Mouse (Mus musculus) right cerebral cortex, postnatal 4 days (tissue): ENCODE results near the gene Klhl2.

Experiments
- DNase-seq: peaks from one replicate; pipeline ENCODE4 v3.0.0-alpha.2; 2022

Klhl2 gene

DNA sequence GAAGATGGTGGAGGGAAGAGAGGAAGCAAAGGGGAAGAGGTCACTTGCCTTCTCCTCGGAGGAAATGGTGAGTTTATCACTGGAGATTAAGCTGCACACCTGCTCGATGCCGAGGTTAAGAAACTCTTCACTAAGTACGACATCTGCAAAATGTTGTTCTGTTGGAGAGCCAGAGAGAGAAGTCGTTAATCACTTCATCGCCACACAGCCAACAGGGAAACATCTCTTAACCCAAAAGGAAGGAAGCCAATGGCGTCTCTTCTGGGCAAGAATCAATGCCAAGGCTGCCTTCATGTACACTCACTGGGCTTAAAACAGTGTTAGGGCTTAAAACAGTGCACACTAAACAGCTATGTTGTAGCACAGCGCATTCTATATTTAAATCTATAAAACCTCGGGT lies 85.7 kb downstream of the Klhl2 start:
- DNase-seq = no peak

DNA sequence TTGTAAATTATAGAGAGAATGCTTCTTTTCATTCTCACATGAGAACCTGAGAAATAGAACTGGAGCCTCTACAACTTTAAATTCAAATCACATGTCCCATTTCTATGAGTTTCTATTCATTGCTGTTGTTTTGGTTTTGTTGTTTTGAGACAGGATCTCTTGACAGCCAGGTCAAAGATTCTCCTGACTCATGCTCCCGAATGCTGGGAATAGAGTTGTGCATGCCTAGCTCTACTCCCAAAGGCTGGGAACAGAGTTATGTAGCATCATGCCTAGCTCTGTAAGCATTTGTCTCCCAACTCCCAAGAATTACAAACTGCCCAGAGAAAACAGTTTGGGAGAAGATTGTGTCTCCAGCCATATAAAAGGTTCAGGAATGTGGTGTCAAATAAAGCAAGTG lies 87.1 kb downstream of the Klhl2 start:
- DNase-seq = no peak

DNA sequence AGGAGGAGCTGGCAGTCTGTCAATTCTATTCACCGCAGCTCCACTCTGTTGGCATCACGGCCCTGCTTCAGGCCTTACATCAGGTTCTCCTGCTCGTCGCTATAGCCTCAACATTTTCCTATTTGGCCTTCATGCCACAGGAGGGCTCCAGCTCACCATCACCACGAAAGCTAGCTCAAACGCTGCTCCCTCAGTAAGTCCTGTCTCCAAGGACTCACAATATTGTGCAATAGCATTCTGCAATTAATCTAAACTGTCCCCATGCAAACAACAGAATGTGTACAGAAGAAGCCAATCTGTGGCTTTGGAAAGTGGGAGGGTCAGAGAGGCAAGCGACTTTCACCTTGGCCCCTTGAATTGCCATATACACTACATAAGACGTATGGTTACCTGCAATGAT lies 88.4 kb downstream of the Klhl2 start:
- no peak for DNase-seq

DNA sequence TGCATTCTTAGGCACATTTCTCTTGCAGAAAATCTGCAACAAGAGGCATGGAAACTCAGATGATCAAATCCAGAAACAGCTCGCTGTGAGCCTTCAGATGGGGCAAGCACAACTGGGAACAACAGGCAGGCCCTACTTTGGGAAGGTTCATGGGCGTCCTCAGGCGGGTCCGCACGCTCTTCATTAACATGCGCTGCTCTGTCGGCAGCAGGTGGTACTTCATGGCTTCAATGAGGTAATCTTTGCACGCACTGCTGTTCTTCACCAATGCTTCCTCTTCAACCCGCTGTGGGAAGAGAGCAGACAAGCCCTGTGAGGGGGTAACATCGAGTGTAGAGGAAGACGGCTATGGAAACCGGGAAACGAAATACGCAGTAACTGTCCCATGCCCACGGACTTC lies 91.9 kb downstream of the Klhl2 start:
- no peak for DNase-seq

DNA sequence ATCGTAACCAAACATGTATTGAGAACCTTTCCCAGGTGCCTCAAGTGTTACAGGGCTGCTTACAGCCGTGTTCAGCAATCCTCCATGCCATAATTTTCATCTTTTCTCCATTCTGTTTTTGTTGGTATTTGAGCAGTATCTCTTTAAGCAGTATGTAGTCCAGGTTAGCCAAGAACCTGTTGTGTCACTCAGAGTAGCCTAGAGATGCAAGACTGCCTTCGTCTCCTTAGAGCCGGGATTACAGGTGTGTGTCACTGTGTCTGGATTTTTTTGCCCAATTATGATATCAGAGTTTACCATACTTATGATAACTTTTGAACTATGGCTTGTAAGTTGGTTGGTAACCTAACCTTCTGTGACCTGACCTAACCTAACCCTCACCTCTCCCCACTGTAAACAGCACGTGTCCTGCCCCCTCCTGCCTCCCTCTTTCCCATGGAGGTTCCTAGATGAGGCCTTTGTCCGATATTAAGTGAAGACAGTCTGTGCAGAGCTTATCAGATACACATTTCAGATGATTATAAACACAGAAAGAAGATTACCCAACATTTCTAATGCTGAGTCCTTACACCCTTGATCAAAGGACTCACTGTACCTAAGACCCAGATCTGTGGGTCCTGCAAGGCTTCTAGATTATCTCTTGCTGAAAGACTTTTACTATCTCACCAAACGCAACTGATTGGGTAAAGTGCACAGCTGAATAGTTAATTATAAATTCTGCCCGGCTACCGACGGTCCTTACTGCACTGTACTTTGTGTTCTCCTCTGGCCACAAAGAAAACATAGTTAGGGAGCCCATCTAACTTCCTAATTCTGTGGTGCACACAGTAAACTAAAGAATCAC lies 103.4 kb downstream of the Klhl2 start:
- no peak for DNase-seq

DNA sequence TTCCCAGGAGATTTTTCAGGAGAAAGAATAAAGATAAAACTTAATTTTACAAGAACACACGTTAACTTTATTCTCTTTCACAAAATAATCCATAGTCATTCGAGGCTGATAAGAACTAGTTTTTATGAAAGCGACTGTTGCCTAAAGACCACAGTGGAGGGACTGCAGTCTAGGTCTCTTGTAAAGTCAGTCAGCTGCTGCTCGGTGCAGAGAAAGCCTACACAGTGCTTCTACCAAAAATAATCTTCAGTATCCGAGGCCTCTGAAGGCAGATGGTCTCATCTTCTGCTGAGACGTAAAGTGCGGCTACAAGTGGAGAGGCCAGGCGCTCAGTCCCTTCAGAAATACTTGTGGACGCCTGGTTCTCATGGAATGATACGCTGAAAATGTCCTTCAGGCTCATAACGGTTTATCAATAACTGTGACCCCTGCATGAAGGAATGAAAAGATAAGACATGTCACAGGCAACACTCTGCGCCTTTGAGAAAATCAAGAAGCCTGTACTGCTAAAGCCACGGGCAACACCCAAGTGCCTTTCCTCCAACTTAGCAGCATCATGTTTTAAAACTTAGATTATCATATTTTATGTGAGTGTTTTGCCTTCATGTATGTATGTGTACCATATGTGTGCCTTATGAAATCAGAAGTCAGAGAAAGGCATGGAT lies 109.1 kb downstream of the Klhl2 start:
- no peak for DNase-seq

DNA sequence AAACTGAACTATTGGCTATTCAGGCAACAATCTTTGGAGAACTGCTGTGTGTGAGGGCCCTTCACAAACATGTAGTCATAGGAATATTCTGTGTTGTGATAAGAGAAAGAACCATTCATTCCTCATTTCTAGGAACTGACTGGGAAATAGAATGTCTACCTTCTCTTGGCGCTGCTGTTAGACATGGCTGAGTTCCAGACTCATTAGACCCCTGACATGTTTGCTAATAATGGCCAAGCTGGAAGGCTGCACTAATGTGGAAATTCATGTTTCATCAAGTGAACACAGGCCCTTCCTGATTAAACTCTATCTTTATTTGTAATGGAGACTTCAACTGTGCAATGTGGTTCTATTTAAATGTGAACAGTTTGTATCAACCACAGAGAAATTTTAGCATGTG lies 110.9 kb downstream of the Klhl2 start:
- no peak for DNase-seq

DNA sequence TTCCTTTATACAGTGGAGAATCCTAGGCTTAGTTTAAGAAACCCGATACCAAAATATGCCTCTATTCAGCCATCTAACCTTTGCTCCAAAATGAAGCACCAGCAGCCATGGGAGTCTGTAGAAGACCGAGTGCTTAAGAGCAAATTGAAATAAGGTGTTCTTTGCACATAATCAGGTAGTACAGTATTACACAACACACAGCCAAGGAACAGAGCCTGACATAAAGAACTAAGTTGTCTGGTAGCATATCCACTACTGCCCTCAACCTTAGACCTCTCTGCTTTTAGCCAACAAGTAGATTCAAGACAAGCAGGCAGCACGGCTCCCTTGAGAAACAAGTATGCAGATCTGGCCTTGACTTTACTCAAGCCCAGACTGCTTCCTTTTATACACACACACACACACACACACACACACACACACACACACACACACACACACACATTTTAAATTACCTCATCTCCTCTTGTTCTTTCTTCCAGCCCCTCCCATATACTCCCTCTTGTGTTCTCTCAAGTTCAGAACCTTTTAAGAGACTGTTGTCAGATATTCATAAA lies 113.0 kb downstream of the Klhl2 start:
- no peak for DNase-seq

DNA sequence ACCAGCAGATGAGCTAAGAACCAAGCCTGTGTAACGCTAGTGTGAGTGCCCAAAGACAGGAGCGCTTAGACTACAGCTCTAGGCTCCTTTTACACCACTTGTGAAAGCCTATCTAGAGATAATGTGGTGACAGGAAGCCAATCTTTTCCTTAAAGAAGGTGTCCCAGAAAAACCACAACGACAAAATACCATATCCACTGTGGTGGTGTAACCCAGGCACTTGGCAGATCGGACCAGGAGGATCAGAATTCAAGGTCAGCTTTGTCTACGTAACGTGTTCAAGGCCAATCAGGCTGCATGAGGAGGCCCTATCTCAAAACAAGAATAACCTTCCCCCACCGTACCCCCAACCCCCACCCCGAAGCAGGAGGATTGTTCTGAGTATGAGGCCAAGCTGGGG lies 114.7 kb downstream of the Klhl2 start:
- no peak for DNase-seq

DNA sequence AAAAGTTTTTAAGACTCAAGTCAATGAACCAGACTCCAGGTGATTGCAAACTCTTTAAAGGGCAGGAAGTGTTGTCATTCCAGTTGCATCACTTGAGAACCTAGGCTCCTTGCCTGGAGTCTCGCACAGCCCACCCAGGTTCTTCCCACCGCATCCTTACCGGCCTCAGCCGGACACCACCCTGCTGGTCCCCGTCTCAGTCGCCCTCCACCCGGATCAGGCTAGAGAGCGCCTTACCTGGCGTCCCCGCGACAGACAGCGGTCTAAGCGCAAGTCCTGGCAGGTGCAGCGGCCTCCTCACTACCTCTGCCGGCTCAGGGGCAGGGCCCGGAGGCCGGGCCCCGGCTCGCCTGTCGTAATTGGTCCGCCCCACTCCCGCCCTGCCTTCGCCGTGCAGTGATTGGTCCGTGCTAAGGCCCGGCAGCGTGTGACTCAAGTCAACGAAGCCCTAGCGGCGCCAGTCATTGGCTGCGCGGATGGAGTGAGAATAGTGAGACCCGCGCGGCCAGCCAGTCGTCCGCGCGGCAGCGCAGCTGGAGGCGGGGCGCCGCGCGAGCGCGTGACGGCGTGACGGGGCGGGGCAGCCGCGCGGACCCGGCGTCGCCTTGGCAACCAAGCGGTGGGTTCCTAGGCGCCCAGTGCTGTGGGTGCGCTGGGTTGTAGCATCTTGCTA lies 116.4 kb downstream of the Klhl2 start, which contains the start of gene Msmo1:
Gene Msmo1, minus strand, starts transcription at position 522 of the 673 bp plus-strand sequence.
- peak; percentile 92 for DNase-seq

DNA sequence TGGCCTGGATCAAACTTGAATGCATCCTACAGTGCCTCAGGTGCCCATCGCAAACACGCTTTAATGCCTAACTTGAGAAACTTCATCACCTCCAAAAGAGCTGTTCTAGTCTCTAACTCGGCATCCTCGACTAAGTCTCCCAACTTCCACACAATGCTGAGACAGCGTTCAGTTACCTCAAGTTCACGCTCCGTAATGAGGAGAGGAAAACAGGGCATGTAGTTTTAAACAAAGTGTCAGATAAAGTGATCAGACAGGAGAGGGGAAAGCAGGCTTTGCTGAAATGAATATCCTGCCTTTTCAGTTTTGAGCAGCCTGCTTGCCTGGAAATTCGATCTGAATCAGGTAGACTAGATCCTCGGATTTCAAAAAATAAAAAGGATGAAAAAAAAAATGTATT lies 117.2 kb downstream of the Klhl2 start:
- no peak for DNase-seq

DNA sequence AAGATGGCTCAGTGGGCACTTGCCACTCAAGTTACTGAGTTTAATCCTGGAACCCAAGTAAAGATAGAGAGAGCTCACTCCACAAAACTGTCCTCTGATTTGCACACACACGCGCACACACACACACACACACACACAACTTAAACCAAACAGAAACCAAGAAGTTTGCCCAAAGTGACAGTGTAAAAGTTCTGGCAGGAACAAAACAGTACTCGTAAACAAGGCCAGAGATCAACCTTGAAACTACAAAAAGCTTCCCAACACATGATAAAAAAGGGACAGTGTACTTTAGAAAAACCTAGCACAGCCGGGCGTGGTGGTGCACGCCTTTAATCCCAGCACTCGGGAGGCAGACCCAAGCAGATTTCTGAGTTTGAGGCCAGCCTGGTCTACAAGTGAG lies 121.7 kb downstream of the Klhl2 start:
- DNase-seq = no peak

DNA sequence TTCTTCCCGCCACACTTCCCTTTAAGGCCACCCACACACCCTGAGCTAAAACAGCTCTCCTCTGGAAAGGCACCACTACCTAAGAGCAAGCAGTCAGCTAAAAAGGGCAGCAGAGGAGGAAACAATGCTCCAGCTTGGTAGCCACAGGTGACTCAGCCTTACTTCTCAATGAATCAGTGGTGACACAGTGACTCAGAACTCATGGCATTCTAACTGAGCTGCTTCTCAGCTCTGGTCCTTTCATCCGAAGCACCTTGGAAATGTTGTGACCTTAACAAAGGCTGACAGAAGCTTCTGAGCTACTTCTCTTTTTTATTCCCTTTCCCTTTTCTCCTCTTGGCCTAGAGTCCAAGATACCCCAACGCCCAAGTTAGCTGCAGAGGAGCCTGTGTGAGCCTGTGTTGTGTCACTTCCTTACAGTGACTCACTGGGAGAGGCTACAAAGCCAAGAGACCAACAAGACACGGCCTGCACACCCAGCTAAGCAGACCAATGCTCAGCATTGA lies 123.6 kb downstream of the Klhl2 start:
- no peak for DNase-seq

DNA sequence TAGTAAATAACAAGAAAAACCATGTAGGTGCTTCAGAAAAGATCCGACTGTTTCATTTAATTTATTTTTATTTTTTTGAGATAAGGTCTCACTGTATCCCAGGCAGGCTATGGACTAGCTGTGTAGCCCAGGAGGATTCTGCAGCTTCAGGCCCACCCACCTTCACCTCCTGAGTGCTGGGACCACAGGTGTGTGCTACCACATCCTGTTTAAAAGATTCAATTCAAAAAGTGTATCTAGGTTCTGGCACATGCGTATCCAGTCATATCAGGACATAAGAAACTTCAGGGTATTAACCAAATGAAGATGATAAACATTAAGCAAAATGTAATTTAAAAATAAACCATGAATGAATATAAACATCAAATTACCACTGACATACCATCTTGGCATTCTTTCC lies 126.6 kb downstream of the Klhl2 start:
- no peak for DNase-seq

DNA sequence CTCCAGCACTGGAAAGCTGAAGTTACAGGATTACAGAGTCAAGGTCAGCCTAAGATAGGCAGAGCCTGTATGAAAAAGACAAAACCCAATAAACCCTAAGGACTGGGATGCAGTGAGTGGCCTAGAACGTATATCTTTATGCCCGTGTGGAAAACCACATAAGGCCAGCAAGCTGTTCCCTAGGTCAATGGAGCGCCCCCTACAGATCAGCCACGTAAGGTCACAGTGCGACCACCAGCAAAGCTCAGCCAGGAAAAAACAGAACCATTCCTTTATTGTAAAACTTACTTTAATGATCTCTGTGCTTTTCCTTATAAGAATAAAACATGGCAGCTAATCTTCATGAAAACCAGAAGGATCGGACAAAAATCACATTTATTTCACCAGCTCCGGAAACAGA lies 131.9 kb downstream of the Klhl2 start:
- DNase-seq = no peak

DNA sequence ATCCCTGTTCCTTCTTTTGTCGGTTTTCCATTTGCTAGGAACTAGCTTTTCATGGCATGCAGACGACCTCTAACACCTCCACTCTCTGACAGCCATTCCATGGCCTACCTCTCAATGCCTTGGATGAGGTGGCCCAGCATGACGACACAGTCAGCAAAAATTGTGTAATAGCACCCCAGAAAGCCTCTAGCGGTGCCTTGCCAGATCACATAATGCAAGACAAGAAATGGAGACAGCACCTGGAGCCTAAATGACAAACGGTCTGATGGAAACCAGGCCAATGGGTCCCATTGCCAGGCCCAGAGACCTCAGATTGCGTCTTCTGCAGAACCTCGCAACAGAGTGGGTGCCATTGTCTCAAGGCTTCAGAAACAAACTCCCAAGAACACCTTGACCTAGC lies 137.3 kb downstream of the Klhl2 start:
- no peak for DNase-seq

DNA sequence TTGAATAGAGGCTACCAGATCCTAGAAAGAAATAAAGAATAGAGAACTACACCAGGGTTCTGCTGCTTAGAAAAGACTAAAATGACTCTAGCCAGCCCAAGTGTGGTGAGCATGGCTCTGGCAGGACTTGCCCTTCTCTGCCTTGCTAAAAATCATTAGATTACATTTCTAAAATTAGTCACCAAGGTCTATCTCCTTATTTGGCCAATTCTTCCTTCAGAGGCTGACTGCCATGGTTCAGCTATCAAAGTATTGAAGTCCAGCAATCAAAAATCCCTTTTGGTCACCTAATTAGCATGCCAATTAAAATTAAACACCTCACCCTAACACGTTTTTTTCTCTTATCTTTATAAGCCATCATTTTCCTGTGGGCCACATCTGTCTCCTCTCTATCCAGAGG lies 138.3 kb downstream of the Klhl2 start:
- no peak for DNase-seq

DNA sequence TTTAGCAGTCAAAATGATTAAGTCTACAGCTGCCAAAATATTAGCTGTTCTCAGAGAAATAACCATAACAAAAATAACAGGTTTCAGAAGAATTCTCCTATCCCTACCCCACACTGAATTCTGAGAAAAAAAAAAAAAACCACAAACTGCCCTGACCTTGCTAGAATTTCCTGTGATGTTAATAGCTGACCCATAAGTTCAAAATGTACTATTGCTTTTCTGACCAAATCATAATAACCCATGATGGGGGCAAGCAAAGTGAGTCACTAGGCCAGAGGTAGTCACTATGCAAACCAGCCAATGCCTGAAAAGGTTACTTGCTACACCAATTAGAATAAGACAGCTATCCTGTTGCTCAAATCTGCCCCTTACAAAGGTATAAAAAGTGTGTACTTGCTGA lies 142.3 kb downstream of the Klhl2 start:
- DNase-seq = no peak

DNA sequence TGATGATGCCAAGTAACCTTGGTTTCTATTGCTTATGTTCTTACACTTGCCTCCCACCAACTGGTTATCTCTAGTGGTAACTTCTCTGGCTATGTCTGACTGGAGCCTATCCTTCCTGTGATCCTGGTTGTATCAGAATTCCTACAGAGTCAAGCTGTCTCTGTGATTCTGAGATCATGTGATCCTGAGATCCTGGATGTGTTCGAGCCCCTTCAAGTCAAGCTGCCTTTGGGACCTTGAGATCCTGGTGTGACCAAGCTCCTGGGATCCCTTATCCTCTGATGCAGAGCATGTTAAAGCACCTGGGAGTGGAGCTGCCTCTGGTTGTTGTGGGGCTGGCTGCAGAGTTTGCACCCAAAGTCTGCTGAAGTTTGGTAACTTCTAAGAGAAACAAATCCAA lies 146.6 kb downstream of the Klhl2 start:
- DNase-seq = no peak

DNA sequence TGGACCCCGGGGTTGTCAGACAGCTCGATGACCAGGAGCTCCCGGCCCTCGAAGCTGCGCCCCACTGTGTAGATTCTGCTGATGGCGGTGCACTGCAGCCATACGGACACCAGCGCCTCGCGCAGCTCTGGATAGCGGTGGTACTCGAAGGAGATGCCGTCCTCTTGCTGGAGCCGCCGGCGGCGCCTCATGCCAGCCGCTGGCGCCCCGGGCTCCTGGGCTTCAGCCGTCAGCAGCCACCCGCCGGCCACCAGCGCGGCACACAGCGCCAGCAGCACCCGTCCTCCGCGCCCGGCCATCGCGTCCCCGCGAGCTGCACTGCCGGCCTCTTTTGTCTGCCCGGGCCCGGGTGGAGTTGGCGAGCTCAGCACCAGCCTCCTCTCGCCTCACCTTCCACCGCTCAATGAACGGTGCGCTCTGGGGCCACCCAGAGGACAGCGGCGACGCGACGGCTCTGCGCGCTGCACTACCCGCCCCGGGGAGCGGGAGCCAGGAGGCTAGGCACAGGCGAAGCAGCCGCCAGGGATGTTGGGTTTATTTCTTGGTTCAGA lies 157.1 kb downstream of the Klhl2 start, which contains the start of gene Cpe:
Gene Cpe, minus strand, starts transcription at position 404 of the 551 bp plus-strand sequence.
- DNase-seq = peak; percentile 85

DNA sequence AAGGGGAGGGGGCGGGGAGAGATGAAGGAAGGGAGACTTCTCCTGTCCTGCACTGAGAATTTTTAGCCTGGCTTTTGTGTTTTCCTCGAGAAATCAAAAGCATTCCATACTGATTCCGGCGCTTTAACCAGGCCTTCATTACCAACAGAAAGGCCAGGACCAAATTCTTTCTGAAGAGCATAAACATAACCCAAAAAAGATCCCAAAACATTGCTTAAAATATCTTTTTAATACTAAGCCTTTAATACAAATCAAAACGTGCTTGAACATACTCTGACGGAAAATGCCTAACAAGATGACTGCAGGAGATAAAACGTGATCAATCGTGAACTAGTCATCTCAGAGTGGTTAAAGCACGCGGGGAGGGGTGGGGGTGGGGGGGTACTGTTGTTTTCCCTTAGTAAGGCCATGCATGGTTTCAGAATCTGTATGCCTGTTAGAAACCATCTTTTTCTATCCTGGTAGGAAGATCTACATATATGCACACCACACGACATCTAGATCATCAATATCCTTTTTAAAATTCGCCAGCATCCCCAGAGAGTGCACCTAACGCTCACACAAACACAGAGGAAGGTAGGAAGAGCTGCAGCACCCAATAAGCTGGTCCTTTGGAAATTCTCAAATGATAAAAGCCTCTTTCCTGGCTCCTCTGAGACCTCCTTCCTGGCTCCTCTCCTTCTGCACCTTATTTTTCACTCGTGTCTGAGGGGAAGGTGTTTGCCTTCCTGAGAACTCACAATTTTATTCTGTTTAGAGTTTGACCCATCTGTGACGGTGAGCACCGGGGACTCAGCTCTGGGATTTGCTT lies 158.0 kb downstream of the Klhl2 start:
- no peak for DNase-seq

DNA sequence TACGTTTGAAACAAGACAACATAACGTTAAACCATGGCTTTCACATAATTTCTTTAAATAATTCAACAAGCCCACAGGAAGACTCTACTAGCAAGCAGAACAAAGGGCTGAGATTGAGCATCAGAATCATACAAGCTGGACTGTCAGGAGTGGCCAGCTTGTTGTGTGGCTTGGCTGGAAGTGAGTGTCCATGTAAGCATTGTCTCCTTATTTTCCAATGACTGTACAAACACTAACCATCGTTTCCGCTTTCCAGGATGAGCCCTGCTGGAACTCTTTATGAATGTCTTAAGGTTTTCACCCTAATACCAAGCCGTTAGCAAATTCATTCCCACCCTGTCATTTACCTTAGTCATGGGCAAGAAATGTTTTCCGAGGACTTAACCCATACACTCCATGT lies 159.0 kb downstream of the Klhl2 start:
- no peak for DNase-seq
